Mouse (Mus musculus): ENCODE results near the gene Zfyve26.
"Not testable (repeated sequence)": the region's sequence is repeated elsewhere in the genome, so short reads cannot be mapped to it uniquely, and the experiment has no call there.

Zfyve26 gene

GRCm38 (mm10) chr12:79260154-79260553 lies 36.0 kb downstream of the Zfyve26 start:
- no peak for DNase-seq

- DNase-seq, result no peak
Measured at GRCm38 (mm10) chr12:79254975-79255374, 41.1 kb downstream of the Zfyve26 start.

- DNase-seq, result peak; percentile 10 to 58
Measured at GRCm38 (mm10) chr12:79253294-79254053, 42.6 kb downstream of the Zfyve26 start.

- no peak for DNase-seq
Measured at GRCm38 (mm10) chr12:79248110-79248509, 48.0 kb downstream of the Zfyve26 start.

GRCm38 (mm10) chr12:79242921-79243320 lies 53.2 kb downstream of the Zfyve26 start:
- no peak for DNase-seq

GRCm38 (mm10) chr12:79241985-79242384 lies 54.1 kb downstream of the Zfyve26 start:
- DNase-seq, result no peak

- no peak for DNase-seq
Measured at GRCm38 (mm10) chr12:79235485-79236080, 60.5 kb downstream of the Zfyve26 start.

GRCm38 (mm10) chr12:79217511-79217910 lies 78.6 kb downstream of the Zfyve26 start:
- DNase-seq, result no peak

GRCm38 (mm10) chr12:79211447-79211846 lies 84.7 kb downstream of the Zfyve26 start:
- no peak for DNase-seq

- DNase-seq, result peak; percentile 32 to 42
Measured at GRCm38 (mm10) chr12:79208703-79209464, 87.2 kb downstream of the Zfyve26 start, which contains the start of gene Rdh12. Rdh12 (plus strand) TSS chr12:79208914.

GRCm38 (mm10) chr12:79201882-79202281 lies 94.2 kb downstream of the Zfyve26 start:
- no peak for DNase-seq

- no peak for DNase-seq
Measured at GRCm38 (mm10) chr12:79197105-79197504, 99.0 kb downstream of the Zfyve26 start.

- peak; percentile 77 to 87 for DNase-seq
Measured at GRCm38 (mm10) chr12:79193441-79193840, 102.7 kb downstream of the Zfyve26 start.

- DNase-seq, result no peak
Measured at GRCm38 (mm10) chr12:79192193-79192592, 103.9 kb downstream of the Zfyve26 start, which contains the start of gene Rdh11. Rdh11 (minus strand) TSS chr12:79192293.

- peak; percentile 77 to 79 for DNase-seq
Measured at GRCm38 (mm10) chr12:79191701-79192100, 104.4 kb downstream of the Zfyve26 start.

GRCm38 (mm10) chr12:79190931-79191673 lies 105.0 kb downstream of the Zfyve26 start:
- peak; percentile 71 to 80 for DNase-seq

GRCm38 (mm10) chr12:79185160-79185559 lies 110.9 kb downstream of the Zfyve26 start:
- not testable (repeated sequence) for DNase-seq
